Mouse (Mus musculus): Measurements from ENCODE around the gene Olfr1471.
"Not testable (repeated sequence)": the region's sequence is repeated elsewhere in the genome, so short reads cannot be mapped to it uniquely, and the experiment has no call there.

Gene Olfr1471

GRCm38 (mm10) chr19:13443109-13443508 is at the start of gene Olfr1471:
TSS of gene Olfr1471 (plus strand) at chr19:13443409.
- not testable (repeated sequence) for DNase-seq

GRCm38 (mm10) chr19:13407549-13407948 is 35.7 kb upstream of the Olfr1471 start, which contains the start of gene Olfr1469:
TSS of gene Olfr1469 (plus strand) at chr19:13407849.
- no peak for DNase-seq

- no peak for DNase-seq
These were observed 12.8 kb downstream of the Olfr1471 start, which contains the start of gene Olfr1472 for GRCm38 (mm10) chr19:13455986-13456385. TSS of gene Olfr1472 (minus strand) at chr19:13456086.

GRCm38 (mm10) chr19:13469265-13469664 is 26.1 kb downstream of the Olfr1471 start, which contains the start of gene Olfr1474:
TSS of gene Olfr1474 (plus strand) at chr19:13469565.
- DNase-seq = not testable (repeated sequence)

GRCm38 (mm10) chr19:13480096-13480495 is 36.9 kb downstream of the Olfr1471 start, which contains the start of gene Olfr1475:
TSS of gene Olfr1475 (minus strand) at chr19:13480196.
- DNase-seq = no peak

GRCm38 (mm10) chr19:13500246-13500645 is 57.0 kb downstream of the Olfr1471 start, which contains the start of gene Olfr1477:
TSS of gene Olfr1477 (plus strand) at chr19:13500546.
- no peak for DNase-seq

Measured in kidney, adult 9 months (tissue).